Mouse (Mus musculus): ENCODE data around the gene H2-M10.1. TPM values are rescaled to one million over a fixed set of nuclear protein-coding genes. Genes with fewer than 3 reads are reported as not detected.

H2-M10.1 gene
- not detected in 2 replicates for total RNA-seq (2023)

DNA sequence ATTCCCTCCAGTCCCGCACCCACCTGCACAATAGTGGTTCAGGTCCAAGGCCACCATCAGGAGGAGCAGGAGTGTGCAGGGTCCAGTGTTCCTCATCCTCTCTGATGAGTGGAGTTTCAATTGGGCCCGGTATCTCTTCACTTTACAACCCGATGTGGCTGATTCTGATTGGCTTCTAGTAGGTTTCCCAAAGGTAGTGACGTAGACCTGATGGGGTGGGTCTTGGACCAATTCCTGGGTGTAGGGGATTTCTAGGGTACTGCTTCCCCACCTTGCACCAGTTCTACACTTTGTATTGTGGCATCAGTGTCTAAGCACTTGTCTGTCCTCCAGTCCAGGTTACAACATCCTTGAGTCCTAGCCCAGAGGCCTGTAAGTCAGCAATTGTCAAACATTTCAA lies at the start of gene H2-M10.1:
Gene H2-M10.1 (minus strand): TSS at position 101 of the 400 bp plus-strand sequence.

DNA sequence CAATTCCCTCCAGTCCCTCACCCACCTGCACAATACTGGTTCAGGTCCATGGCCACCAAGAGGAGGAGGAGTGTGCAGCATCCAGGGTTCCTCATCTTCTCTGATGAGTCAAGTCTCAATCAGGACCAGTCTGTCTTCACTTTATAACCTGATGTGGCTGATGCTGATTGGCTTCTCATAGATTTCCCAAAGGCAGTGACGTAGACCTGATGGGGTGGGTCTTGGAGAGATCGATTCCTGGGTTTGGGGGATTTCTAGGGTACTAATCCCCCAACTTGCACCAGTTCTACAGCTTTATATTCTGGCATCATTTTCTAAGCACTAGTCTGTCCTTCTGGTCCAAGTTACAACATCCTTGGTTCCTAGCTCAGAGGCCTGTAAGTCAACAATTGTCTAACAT lies 42.4 kb upstream of the H2-M10.1 start, which contains the start of gene H2-M10.3:
Gene H2-M10.3 (minus strand): TSS at position 101 of the 400 bp plus-strand sequence.

DNA sequence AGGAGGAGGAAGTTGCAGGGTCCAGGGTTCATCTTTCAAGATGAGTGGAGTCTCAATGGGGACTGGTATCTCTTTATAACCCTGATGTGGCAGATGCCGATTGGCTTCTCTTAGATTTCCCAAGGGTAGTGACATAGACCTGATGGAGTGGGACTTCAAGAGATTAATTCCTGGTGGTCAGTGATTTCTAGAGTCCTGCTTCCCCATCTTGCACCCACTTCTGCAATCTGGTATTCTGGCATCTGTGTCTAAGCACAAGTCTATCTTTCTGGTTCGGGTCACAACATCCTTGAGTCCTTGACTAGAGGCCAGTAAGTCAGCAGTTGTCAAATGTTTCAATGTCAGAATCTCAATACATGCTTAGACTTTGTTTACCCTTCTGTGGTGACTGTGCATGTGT lies 39.6 kb downstream of the H2-M10.1 start, which contains the start of gene H2-M10.2:
Gene H2-M10.2 (minus strand): TSS at position 101 of the 400 bp plus-strand sequence.

Other genes starting within 250 kb of the H2-M10.1 start
- gene Gm19684, start 204.5 kb downstream of the H2-M10.1 start, total RNA-seq (2023): 0.68 and 1.4 TPM in 2 replicates
- gene Gm7030, start 196.7 kb downstream of the H2-M10.1 start, total RNA-seq (2023): 1.6 and 2.5 TPM in 2 replicates
- not detected in 2 replicates for gene Gm8909, start 157.6 kb downstream of the H2-M10.1 start, total RNA-seq (2023)
- not detected in 2 replicates for gene H2-T3, start 135.9 kb downstream of the H2-M10.1 start, total RNA-seq (2023)
- gene Rpp21, start 68.1 kb downstream of the H2-M10.1 start, total RNA-seq (2023): 28.8 and 46.8 TPM in 2 replicates
- 49.7 and 70.0 TPM in 2 replicates for gene Trim39, start 53.9 kb downstream of the H2-M10.1 start, total RNA-seq (2023)
- not detected in 2 replicates for gene H2-M10.2, start 39.7 kb downstream of the H2-M10.1 start, total RNA-seq (2023)
- gene H2-M10.3, start 42.3 kb upstream of the H2-M10.1 start, total RNA-seq (2023): not detected in 2 replicates
- not detected in 2 replicates for gene H2-M10.4, start 136.2 kb upstream of the H2-M10.1 start, total RNA-seq (2023)
- not detected in 2 replicates for gene H2-M11, start 220.9 kb upstream of the H2-M10.1 start, total RNA-seq (2023)

Data from neutrophil, adult 65 days (primary cell).